Mouse (Mus musculus) kidney, adult 2 months (tissue): ENCODE measurements at regions not wholly inside any gene's neighbourhood (a gene's known extent, or its start where the extent isn't known, plus 50 kb on each side); places are given as distances from the start of the nearest gene placed in this dataset.

Experiments
- CTCF ChIP-seq: fragments of 200-500 bp; conservative IDR thresholded peaks from 2 replicates; pipeline ENCODE4 v1.5.1; 2011; ENCODE audit warnings: low read depth, mild to moderate bottlenecking, control low read depth, low read length, moderate library complexity, mixed read lengths; ENCODE audit not compliant: insufficient read depth, insufficient read length
- POLR2A ChIP-seq: fragments of 200-500 bp; IDR thresholded peaks from one replicate; pipeline ENCODE4 v1.6.1; 2011; ENCODE audit warnings: low read depth, low read length, control low read depth

GRCm38 (mm10) chr13:31303194-31303593, 252.7 kb upstream of the Foxq1 start:
- TF ChIP-seq CTCF (no peak), POLR2A (no peak)
